Mouse (Mus musculus) liver, embryonic 14.5 days (tissue): ENCODE data around the gene Rora. TPM values are rescaled to one million over a fixed set of nuclear protein-coding genes. Genes with fewer than 3 reads are reported as not detected.
A peak's percentile ranks its signal among the peaks of the same experiment; 100 is the strongest.

Source experiments
- ATAC-seq: fragments of 200-750 bp; cut with Nextera tagmentation; 2 replicates; pipeline ENCODE4 v1.8.0; 2017; ENCODE audit warnings: moderate number of reproducible peaks, mild to moderate bottlenecking, moderate library complexity; ENCODE audit not compliant: insufficient read depth
- DNase-seq, 3 experiments: peaks; one replicate each; pipeline ENCODE4 v3.0.0-alpha.2; 2012 to 2013; ENCODE audit warnings: low read depth in 3 of 3, low spot score in 3 of 3
- H3K27ac ChIP-seq: fragments of 300-500 bp; sonication (generic); 2 replicates; pipeline ENCODE4 v1.5.1; 2014; ENCODE audit warnings: moderate library complexity, mild to moderate bottlenecking, control low read depth, inconsistent platforms
- H3K27me3 ChIP-seq: fragments of 300-500 bp; sonication (generic); 2 replicates; pipeline ENCODE4 v1.6.1; 2014; ENCODE audit warnings: mild to moderate bottlenecking, low read length, moderate library complexity; ENCODE audit not compliant: control insufficient read depth, insufficient read depth
- H3K36me3 ChIP-seq: fragments of 300-500 bp; sonication (generic); replicated peaks from 2 replicates; pipeline ENCODE4 v1.6.1; 2014; ENCODE audit warnings: low read depth; ENCODE audit not compliant: control insufficient read depth, insufficient read depth
- H3K4me1 ChIP-seq, 2 experiments: fragments of 200-500 bp in 1 of 2; fragments of 300-500 bp in 1 of 2; sonication (generic) in 1 of 2; replicated peaks; 2 replicates each; pipeline ENCODE4 v1.6.1; 2012 to 2014; ENCODE audit warnings: antibody characterized with exemption in 1 of 2, inconsistent platforms in 1 of 2, low read length in 1 of 2; ENCODE audit not compliant: control insufficient read depth in 2 of 2, insufficient read depth in 2 of 2
- H3K4me2 ChIP-seq: fragments of 300-500 bp; sonication (generic); 2 replicates; pipeline ENCODE4 v1.6.1; 2014; ENCODE audit warnings: low read depth, mild to moderate bottlenecking, control low read depth, moderate library complexity
- H3K4me3 ChIP-seq, 2 experiments: fragments of 200-500 bp in 1 of 2; fragments of 300-500 bp in 1 of 2; sonication (generic) in 1 of 2; 2 replicates each; pipeline ENCODE4 v1.5.1; 2012 to 2014; ENCODE audit warnings: low read depth in 2 of 2, low read length in 2 of 2, mild to moderate bottlenecking in 2 of 2, control low read depth in 1 of 2, inconsistent platforms in 1 of 2, moderate library complexity in 1 of 2; ENCODE audit not compliant: insufficient read depth in 1 of 2
- H3K9ac ChIP-seq: fragments of 300-500 bp; sonication (generic); replicated peaks from 2 replicates; pipeline ENCODE4 v1.6.1; 2014; ENCODE audit warnings: mild to moderate bottlenecking, control low read depth, moderate library complexity
- H3K9me3 ChIP-seq: fragments of 300-500 bp; sonication (generic); 2 replicates; pipeline ENCODE4 v1.6.1; 2016; ENCODE audit warnings: low read length, mixed read lengths; ENCODE audit not compliant: control insufficient read depth
- CTCF ChIP-seq: IDR thresholded peaks from 2 replicates; pipeline ENCODE4 v1.5.1; 2016; ENCODE audit warnings: antibody characterized with exemption, low read depth, control low read depth
- EP300 ChIP-seq: IDR thresholded peaks from 2 replicates; pipeline ENCODE4 v1.6.1; 2016; ENCODE audit warnings: antibody characterized with exemption, low read depth
- WGBS: fragments of 180-500 bp; shearing (Covaris S2); extraction: QIAGEN DNeasy Blood & Tissue Kit; methylation state at CpG from one replicate; pipeline ENCODE4 v1.1.7; 2014; ENCODE audit not compliant: insufficient replicate concordance; 5-methylcytosine and 5-hydroxymethylcytosine counted together
- polyA plus RNA-seq, 2 experiments: library from polyadenylated mRNA; depleted of rRNA in 1 of 2; stranded (reverse) in 1 of 2; unstranded in 1 of 2; fragments of >200 nt; fragmentation: Nextera tagmentation in 1 of 2; extraction: Ambion mirVana in 1 of 2; gene quantifications; 2 replicates each; pipeline versions ENCODE4 v1.2.1 to v1.2.3; 2012 to 2014

Rora gene
- polyA plus RNA-seq, 2 experiments, result 0.85 to 2.9 TPM

DNA sequence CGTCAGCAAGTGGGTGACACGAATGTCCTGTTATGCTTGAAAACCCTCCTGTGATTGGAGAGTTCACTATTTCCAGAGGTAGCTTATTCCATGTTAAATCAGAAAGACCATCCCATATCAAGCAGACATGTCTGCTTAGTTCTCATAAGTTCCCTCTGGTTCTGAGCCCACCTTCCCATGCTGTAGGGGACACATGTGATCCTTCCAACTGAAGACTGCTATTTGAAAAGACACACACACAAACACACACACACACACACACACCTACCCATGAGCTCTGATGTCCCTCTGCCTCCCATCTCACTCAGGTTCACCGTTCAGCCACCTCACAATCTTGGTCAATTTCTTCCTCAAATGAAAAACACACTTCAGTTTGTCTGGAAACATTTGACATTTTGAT is 642.2 kb downstream of the Rora start:
- no peak overlapping the region for H3K4me2 ChIP-seq
- no peaks in the 10 kb centered on the region for H3K9me3 ChIP-seq
- peaks cover 10% of the 10 kb centered on the region for H3K27me3 ChIP-seq
- no peak overlapping the region for H3K27ac ChIP-seq
- H3K9ac ChIP-seq, result no peak overlapping the region
- H3K36me3 ChIP-seq, result no peaks in the 10 kb centered on the region
- DNase-seq (no peak), ATAC-seq (no peak)
- 66% methylated on average over 3 of the region's 3 CpGs for WGBS
- TF ChIP-seq CTCF (no peak), EP300 (no peak)
- no peak overlapping the region for H3K4me3 ChIP-seq
- H3K4me1 ChIP-seq, result peaks cover 0 to 8% of the 10 kb centered on the region in 2 experiments; a peak in 1 of 4 replicates

DNA sequence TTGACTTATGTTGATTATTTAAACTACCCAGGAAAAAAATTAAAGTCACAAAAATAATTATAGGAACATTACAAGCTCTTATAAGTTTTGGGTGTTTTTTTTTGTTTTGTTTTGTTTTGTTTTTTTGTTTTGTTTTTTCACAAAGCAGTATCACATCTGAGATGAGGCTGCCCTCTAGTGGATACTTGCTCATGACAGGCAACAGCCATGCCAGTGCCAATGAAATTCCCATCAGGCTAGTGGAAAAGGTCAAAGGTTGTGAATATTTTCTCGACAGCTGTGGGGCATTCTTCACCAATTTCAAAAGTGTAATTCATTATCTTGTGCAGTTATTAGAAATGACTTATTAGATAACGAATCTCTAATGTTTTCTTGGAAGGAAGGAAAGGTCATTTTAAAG is 642.8 kb downstream of the Rora start:
- H3K4me1 ChIP-seq, result peaks cover 0 to 10% of the 10 kb centered on the region in 2 experiments; a peak in 1 of 4 replicates
- no peaks in the 10 kb centered on the region for H3K36me3 ChIP-seq
- no peak overlapping the region for H3K27ac ChIP-seq
- H3K9ac ChIP-seq, result no peak overlapping the region
- peaks cover 5% of the 10 kb centered on the region for H3K27me3 ChIP-seq
- no peaks in the 10 kb centered on the region for H3K9me3 ChIP-seq
- H3K4me2 ChIP-seq, result no peak overlapping the region
- no peak for ATAC-seq
- TF ChIP-seq CTCF, result peak; percentile 54
- no peak for TF ChIP-seq EP300
- WGBS, result 20% methylated on average over 2 of the region's 2 CpGs
- DNase-seq, result no peak
- H3K4me3 ChIP-seq, result no peak overlapping the region

DNA sequence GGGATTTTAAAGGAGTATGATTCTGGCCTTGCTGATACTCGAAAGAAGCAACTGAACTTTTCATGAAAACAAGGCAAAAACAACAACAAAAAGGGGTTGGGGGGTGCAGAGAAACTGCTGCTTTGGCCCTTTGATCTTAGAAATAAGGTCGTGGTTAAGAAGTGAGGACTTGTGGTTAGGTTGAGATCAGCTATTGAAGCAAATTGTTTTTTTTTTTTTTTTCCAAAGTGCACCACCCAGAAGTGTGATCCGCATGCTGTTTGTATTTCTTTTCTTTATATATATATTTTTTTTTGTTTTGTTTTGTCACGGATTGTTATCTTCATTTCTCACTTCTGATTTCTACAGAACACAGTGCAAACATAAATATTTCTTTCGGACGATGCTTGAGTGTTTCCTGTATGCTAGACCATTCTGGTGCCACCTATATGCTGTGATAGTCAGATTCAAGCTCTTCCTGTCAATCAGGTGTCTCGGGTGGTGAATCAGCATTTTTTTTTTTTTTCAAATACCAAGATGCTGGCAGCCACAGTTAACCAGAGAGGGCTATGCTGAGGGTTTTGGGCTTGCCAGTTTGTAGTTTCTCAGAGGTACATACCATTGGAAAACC is 644.3 kb downstream of the Rora start:
- Histone ChIP-seq H3K27me3 (no peaks in the 10 kb centered on the region; the same call in 1 of the 2 replicates), H3K27ac (no peak overlapping the region), H3K4me1 (peaks cover 0 to 10% of the 10 kb centered on the region in 2 experiments; a peak in 1 of 4 replicates), H3K4me2 (no peak overlapping the region), H3K9me3 (no peaks in the 10 kb centered on the region), H3K4me3 (no peak overlapping the region), H3K36me3 (no peaks in the 10 kb centered on the region), H3K9ac (no peak overlapping the region)
- DNase-seq (no peak), ATAC-seq (no peak)
- no peak for TF ChIP-seq CTCF
- TF ChIP-seq EP300, result no peak
- WGBS, result 31% methylated on average over 7 of the region's 7 CpGs

- Histone ChIP-seq H3K27ac (no peak overlapping the region), H3K4me3 (no peak overlapping the region), H3K27me3 (no peaks in the 10 kb centered on the region), H3K4me2 (no peak overlapping the region), H3K4me1 (peaks cover 0 to 10% of the 10 kb centered on the region in 2 experiments; a peak in 1 of 4 replicates), H3K9ac (no peak overlapping the region), H3K36me3 (no peaks in the 10 kb centered on the region), H3K9me3 (no peaks in the 10 kb centered on the region)
- DNase-seq, result no peak
- WGBS, result 45% methylated on average over 12 of the region's 12 CpGs
- ATAC-seq, result no peak
- no peak for TF ChIP-seq CTCF
- TF ChIP-seq EP300, result no peak
These were observed 645.2 kb downstream of the Rora start for GRCm38 (mm10) chr9:69298566-69299335.

DNA sequence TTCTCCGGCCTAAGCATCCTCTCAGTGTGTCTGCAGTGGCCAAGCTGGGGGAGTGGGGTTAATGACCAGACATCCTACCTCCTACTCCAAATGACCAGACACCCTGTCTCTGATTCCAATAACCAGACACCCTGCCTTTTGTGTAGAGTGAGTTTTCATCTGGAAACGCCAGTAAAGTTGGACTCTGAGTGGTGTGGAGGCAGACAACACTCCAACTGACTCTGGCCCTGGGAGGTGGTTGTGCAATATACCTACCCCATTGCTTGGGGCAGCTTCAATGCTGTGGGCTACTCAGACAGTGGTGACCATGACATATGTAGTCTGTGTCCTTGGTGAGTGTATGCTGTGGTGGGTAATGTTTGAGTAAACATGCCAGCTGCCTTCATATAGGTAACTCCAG is 645.9 kb downstream of the Rora start:
- WGBS, result 41% methylated on average over 2 of the region's 2 CpGs
- no peak for DNase-seq
- no peak overlapping the region for H3K9ac ChIP-seq
- H3K27me3 ChIP-seq, result no peaks in the 10 kb centered on the region
- no peak overlapping the region for H3K4me2 ChIP-seq
- no peaks in the 10 kb centered on the region for H3K9me3 ChIP-seq
- no peak overlapping the region for H3K4me3 ChIP-seq
- no peak for TF ChIP-seq EP300
- TF ChIP-seq CTCF, result no peak
- H3K27ac ChIP-seq, result no peak overlapping the region
- peaks cover 0 to 10% of the 10 kb centered on the region in 2 experiments; a peak in 1 of 4 replicates for H3K4me1 ChIP-seq
- ATAC-seq, result no peak
- no peaks in the 10 kb centered on the region for H3K36me3 ChIP-seq
